Mouse (Mus musculus) myocyte (in vitro differentiated cells): ENCODE results near the gene Ubald1. TPM values are rescaled to one million over a fixed set of nuclear protein-coding genes. Genes with fewer than 3 reads are reported as not detected.

ENCODE experiments used
- H3K27me3 ChIP-seq: one replicate; pipeline ENCODE4 v1.6.1; 2011; ENCODE audit not compliant: control insufficient read depth, insufficient read depth, insufficient read length
- H3K36me3 ChIP-seq: one replicate; pipeline ENCODE4 v1.6.1; 2011; ENCODE audit not compliant: control insufficient read depth, insufficient read depth
- H3K4me2 ChIP-seq: one replicate; pipeline ENCODE4 v1.6.1; 2011; ENCODE audit warnings: low read depth, control low read depth
- H3K4me3 ChIP-seq: one replicate; pipeline ENCODE4 v1.5.1; 2011; ENCODE audit warnings: mild to moderate bottlenecking, control low read depth, moderate library complexity
- H3K79me2 ChIP-seq: one replicate; pipeline ENCODE4 v1.6.1; 2011; ENCODE audit not compliant: control insufficient read depth, insufficient read depth
- H3ac ChIP-seq: one replicate; pipeline ENCODE4 v1.6.1; 2011; ENCODE audit not compliant: control insufficient read depth, insufficient read length
- CEBPB ChIP-seq: IDR thresholded peaks from 2 replicates; pipeline ENCODE4 v1.6.1; 2011; ENCODE audit warnings: mild to moderate bottlenecking, moderate library complexity; ENCODE audit not compliant: poor library complexity, insufficient read depth, severe bottlenecking
- E2F4 ChIP-seq: IDR thresholded peaks from one replicate; pipeline ENCODE4 v1.6.1; 2011; ENCODE audit warnings: mild to moderate bottlenecking, control low read depth, moderate library complexity; ENCODE audit not compliant: insufficient read depth
- MAX ChIP-seq: IDR thresholded peaks from one replicate; pipeline ENCODE4 v1.6.1; 2011; ENCODE audit warnings: low read depth, mild to moderate bottlenecking, control low read depth
- MYOD1 ChIP-seq, 3 experiments: IDR thresholded peaks; one replicate each; pipeline ENCODE4 v1.6.1; 2011; ENCODE audit warnings: control low read depth in 2 of 3, low read depth in 2 of 3, mild to moderate bottlenecking in 2 of 3, moderate library complexity in 1 of 3; ENCODE audit not compliant: insufficient read length in 2 of 3, control insufficient read depth in 1 of 3
- MYOG ChIP-seq, 3 experiments: IDR thresholded peaks; one replicate each; pipeline ENCODE4 v1.6.1; 2011; ENCODE audit warnings: control low read depth in 2 of 3, low read depth in 2 of 3, mild to moderate bottlenecking in 2 of 3; ENCODE audit not compliant: insufficient read length in 2 of 3, control insufficient read depth in 1 of 3, insufficient read depth in 1 of 3
- POLR2A ChIP-seq: IDR thresholded peaks from one replicate; pipeline ENCODE4 v1.6.1; 2011; ENCODE audit warnings: low read depth, mild to moderate bottlenecking, control low read depth, moderate library complexity; ENCODE audit not compliant: insufficient read length
- POLR2AphosphoS2 ChIP-seq: IDR thresholded peaks from one replicate; pipeline ENCODE4 v1.6.1; 2011; ENCODE audit warnings: low read depth, control low read depth; ENCODE audit not compliant: insufficient read length
- REST ChIP-seq: IDR thresholded peaks from one replicate; pipeline ENCODE4 v1.6.1; 2011; ENCODE audit warnings: mild to moderate bottlenecking, control low read depth, moderate library complexity; ENCODE audit not compliant: insufficient read depth, insufficient read length
- SRF ChIP-seq: IDR thresholded peaks from one replicate; pipeline ENCODE4 v1.6.1; 2011; ENCODE audit warnings: low read depth; ENCODE audit not compliant: control insufficient read depth, insufficient read length
- TCF12 ChIP-seq: IDR thresholded peaks from one replicate; pipeline ENCODE4 v1.6.1; 2011; ENCODE audit warnings: mild to moderate bottlenecking, control low read depth; ENCODE audit not compliant: poor library complexity, insufficient read depth, severe bottlenecking
- TCF3 ChIP-seq: IDR thresholded peaks from one replicate; pipeline ENCODE4 v1.6.1; 2011; ENCODE audit warnings: low read depth, control low read depth; ENCODE audit not compliant: insufficient read length
- USF1 ChIP-seq: IDR thresholded peaks from one replicate; pipeline ENCODE4 v1.6.1; 2011; ENCODE audit warnings: low read depth, mild to moderate bottlenecking, control low read depth, moderate library complexity
- polyA plus RNA-seq: library from polyadenylated mRNA; unstranded; fragments of >200 nt; fragmentation: generic; extraction: Trizol; gene quantifications from one replicate; pipeline ENCODE4 v1.2.1, GENCODE M21; 2012; ENCODE audit warnings: missing spikeins

Gene Ubald1
- polyA plus RNA-seq, 1 experiment, result 79.5 TPM

DNA sequence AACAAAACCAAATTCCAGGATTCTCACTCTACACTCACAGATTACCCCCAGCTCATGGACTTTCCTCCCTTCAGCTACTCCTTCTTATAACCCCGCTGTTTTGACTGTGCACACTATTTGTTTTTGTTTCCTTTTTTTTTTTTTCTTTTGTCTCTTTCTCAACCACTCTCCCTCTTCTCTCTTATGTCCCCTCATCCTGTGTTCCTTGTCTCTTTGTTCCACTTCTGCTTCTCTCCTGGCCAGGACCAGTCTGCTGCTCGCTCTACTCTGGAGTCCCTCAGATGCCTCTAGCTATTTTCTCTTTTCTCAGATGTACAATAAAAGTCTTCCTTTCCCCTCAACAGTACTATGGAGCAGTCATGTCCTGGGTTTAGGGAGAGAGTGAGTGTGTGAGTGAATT lies 22.3 kb upstream of the Ubald1 start:
- no peak overlapping the region for H3K4me3 ChIP-seq
- no peak for TF ChIP-seq MAX
- TF ChIP-seq CEBPB, result no peak
- no peak for TF ChIP-seq REST
- no peak overlapping the region for H3ac ChIP-seq
- no peaks in the 10 kb centered on the region for H3K27me3 ChIP-seq
- peaks cover 15% of the 10 kb centered on the region for H3K79me2 ChIP-seq
- H3K36me3 ChIP-seq, result no peaks in the 10 kb centered on the region
- no peak overlapping the region for H3K4me2 ChIP-seq

DNA sequence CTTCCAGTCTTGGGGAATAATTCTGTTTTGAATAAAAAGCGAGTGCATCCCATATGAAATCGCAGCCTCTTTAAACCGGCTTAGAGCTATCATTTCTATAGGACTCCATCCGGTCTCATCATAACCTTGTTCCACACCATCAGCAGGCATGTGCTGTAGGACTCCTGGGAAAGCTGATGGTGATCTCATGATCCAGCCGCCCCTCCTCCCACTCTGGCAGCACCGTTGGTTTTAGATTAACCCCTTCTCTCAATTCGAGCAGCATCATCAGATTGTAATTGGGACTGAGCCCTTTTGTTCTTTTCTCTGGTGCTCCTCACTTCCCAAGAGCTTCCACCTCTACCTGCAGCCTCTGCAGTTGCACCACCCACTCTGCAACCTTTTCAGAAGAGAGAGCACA lies 21.1 kb upstream of the Ubald1 start:
- TF ChIP-seq CEBPB (no peak), USF1 (no peak), MAX (no peak), TCF12 (no peak)
- Histone ChIP-seq H3K79me2 (peaks cover 20% of the 10 kb centered on the region), H3K4me3 (no peak overlapping the region), H3K27me3 (no peaks in the 10 kb centered on the region), H3K4me2 (no peak overlapping the region), H3K36me3 (no peaks in the 10 kb centered on the region), H3ac (no peak overlapping the region)

DNA sequence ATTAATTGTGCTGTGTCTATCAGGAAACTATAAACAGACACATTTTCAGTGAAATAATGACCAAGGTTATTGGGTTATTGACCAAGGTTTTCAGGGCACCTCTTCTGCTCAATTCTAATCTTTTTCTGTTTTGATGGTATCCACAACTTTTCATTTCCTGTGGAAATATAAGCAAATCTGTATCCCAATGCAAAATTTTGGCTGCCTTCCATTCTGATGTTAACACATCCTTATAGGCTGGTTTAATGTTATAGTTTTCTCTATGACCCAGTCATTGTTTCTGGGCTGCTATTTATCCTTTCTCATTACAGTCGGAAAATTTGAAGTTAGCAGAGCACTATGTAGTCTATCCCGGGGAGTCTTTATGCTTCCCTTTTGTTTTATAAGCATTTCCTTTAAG lies 19.6 kb upstream of the Ubald1 start:
- no peak overlapping the region for H3ac ChIP-seq
- no peaks in the 10 kb centered on the region for H3K27me3 ChIP-seq
- H3K4me2 ChIP-seq, result no peak overlapping the region
- no peak overlapping the region for H3K4me3 ChIP-seq
- no peak for TF ChIP-seq REST
- no peak for TF ChIP-seq TCF12
- no peak for TF ChIP-seq USF1
- no peak for TF ChIP-seq MYOG (IDR thresholded peaks at IDR 0.05; ENCODE audit: control insufficient read depth in 1 of 3, insufficient read depth in 1 of 3, insufficient read length in 2 of 3, low read depth in 2 of 3)
- no peak for TF ChIP-seq MAX
- no peak for TF ChIP-seq POLR2AphosphoS2
- TF ChIP-seq POLR2A, result no peak
- no peak for TF ChIP-seq E2F4
- TF ChIP-seq SRF, result no peak
- H3K36me3 ChIP-seq, result no peaks in the 10 kb centered on the region
- peaks cover 15% of the 10 kb centered on the region for H3K79me2 ChIP-seq

DNA sequence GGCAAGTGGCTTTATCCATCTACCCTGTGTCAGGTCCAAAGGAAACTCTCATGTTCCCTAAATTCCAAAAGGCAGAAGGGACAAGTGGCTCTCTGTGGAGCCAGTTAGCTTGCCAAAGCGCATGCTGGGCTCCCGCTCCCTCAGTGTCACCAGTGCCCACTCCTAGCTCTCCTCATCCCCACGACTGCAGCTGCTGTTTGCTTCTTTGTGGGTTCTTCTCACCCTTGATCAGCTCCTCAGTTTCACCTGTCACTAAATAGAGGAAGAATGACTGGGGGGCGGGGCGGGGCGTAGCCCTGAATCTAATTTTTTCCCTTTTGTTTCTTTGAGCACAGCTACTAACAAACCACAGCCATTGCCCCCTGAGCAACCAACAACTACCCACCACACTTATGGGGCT lies 18.8 kb upstream of the Ubald1 start:
- H3ac ChIP-seq, result no peak overlapping the region
- no peak overlapping the region for H3K4me3 ChIP-seq
- no peaks in the 10 kb centered on the region for H3K27me3 ChIP-seq
- peak; percentile 47 to 95 (median 68) for TF ChIP-seq MYOG (IDR thresholded peaks at IDR 0.05; ENCODE audit: control insufficient read depth in 1 of 3, insufficient read depth in 1 of 3, insufficient read length in 2 of 3, low read depth in 2 of 3)
- TF ChIP-seq MYOD1 (IDR thresholded peaks at IDR 0.05; ENCODE audit: control insufficient read depth in 1 of 3, insufficient read length in 2 of 3, low read depth in 2 of 3), result peak; percentile 13 to 88 (median 79)
- TF ChIP-seq REST, result no peak
- peak overlapping the region; percentile 40 for H3K4me2 ChIP-seq
- peaks cover 14% of the 10 kb centered on the region for H3K79me2 ChIP-seq
- H3K36me3 ChIP-seq, result no peaks in the 10 kb centered on the region

DNA sequence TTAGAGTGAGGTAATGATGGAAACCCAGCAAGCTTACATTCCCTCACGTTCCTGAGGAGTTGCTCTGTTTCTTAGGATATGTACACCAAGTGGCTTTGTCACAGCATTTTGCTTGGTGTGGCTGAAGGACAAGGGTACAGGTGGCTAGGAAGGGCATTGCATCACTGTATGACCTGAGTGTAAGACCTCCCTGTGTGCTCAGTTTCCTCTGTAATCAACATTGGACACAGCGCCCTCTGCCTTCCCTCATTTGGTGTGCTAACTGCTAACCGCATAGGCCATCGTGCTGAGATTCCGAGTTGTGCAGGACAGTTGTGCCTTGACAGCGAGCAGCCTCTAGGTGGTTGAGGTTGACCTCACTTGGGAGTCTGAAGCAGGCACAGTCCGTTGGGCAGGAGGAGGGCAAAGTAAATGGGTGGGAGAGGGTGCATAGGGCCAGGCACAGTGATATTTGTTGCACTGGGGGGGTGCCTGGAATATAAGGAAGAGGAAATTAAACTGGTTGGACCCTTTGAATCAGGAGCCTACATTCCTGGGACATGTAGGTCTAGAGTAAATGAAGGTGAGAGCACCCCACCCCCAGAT lies 17.1 kb upstream of the Ubald1 start:
- TF ChIP-seq REST (no peak), TCF12 (no peak), POLR2AphosphoS2 (no peak)
- H3K4me2 ChIP-seq, result no peak overlapping the region
- no peaks in the 10 kb centered on the region for H3K27me3 ChIP-seq
- H3K79me2 ChIP-seq, result peaks cover 17% of the 10 kb centered on the region
- H3K4me3 ChIP-seq, result no peak overlapping the region
- H3ac ChIP-seq, result no peak overlapping the region
- no peaks in the 10 kb centered on the region for H3K36me3 ChIP-seq

DNA sequence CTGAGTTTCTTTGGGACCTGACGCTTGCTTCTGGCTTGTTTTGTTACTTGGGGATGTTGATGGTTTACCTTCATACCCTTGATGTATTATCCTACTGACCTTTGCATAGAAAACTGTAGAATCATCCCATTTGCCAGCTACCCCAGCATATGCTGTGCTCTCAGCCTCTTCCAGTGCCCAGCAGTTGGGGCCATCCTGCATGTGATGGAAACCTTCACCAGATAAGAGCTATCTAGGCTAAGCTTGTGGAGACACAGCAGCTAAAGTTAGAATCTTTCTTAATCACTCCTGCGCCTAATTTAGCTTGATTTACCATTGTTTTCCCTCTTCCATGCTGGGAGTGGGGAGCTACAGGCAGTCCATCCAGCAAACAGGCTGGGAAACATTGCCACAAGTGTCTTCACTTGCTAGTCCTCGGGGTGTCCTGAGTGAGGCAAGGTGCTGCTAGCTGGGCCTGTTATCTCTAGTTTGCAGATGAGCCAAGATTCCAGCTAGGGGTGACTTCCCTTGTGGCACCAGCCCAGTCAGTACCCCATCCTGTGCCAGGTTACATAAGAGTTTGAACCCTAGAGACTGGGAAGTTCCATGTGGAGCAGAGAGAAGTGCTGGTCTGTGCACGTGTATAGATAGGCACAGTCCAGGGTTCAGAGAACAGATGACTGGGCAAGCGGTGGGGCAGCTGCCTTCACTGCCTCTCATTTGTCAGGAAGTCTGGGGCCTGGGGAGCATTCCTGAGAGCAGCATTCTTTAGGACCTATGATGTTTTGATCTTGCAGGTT lies 16.3 kb upstream of the Ubald1 start:
- Histone ChIP-seq H3K79me2 (peaks cover 18% of the 10 kb centered on the region), H3K4me3 (no peak overlapping the region), H3K27me3 (no peaks in the 10 kb centered on the region), H3K4me2 (peak overlapping the region; percentile 40), H3ac (no peak overlapping the region), H3K36me3 (no peaks in the 10 kb centered on the region)
- TF ChIP-seq CEBPB (no peak), TCF3 (no peak), MYOG (IDR thresholded peaks at IDR 0.05; ENCODE audit: control insufficient read depth in 1 of 3, insufficient read depth in 1 of 3, insufficient read length in 2 of 3, low read depth in 2 of 3) (peak in 2 of 3 experiments; percentile 37 to 79), MYOD1 (IDR thresholded peaks at IDR 0.05; ENCODE audit: control insufficient read depth in 1 of 3, insufficient read length in 2 of 3, low read depth in 2 of 3) (peak in 2 of 3 experiments; percentile 15 to 58), USF1 (no peak), SRF (no peak), REST (no peak), TCF12 (peak; percentile 24), POLR2AphosphoS2 (no peak), MAX (no peak), POLR2A (no peak), E2F4 (no peak)
